ENCODE assay signal across 8 mouse cellular contexts in genomic region chr16:26106041-26106617, GRCm38 (mm10). TPM values are rescaled to one million over a fixed set of nuclear protein-coding genes. Genes with fewer than 3 reads are reported as not detected.
DNase-seq lines count a peak whose midpoint lies in the region; ATAC-seq and TF ChIP-seq lines count a peak whose summit lies in the region.

No protein-coding gene starts in this region.

- ATAC-seq in hindbrain, embryonic 15.5 days (ENCODE audit: low FRiP score, low read depth) = peak; percentile 31; the same call in 1 of the 2 replicates
- ATAC-seq in liver, embryonic 15.5 days (ENCODE audit: insufficient read depth) = no peak
- no peak for ATAC-seq in inflammation-experienced regulatory T-cells, adult 6 months

- no peaks in the 10 kb centered on the region for H3K27me3 ChIP-seq in hindbrain, embryonic 15.5 days
- peaks cover 41% of the 10 kb centered on the region for H3K27me3 ChIP-seq in liver, embryonic 15.5 days

- H3K36me3 ChIP-seq in hindbrain, embryonic 15.5 days = no peaks in the 10 kb centered on the region
- H3K36me3 ChIP-seq in liver, embryonic 15.5 days (replicated peaks) = no peaks in the 10 kb centered on the region

- H3K9ac ChIP-seq in hindbrain, embryonic 15.5 days = peak overlapping the region; percentile 82
- H3K9ac ChIP-seq in liver, embryonic 15.5 days = no peak overlapping the region

- peak overlapping the region; percentile 77 for H3K4me3 ChIP-seq in layer of hippocampus, adult 2 months
- peak overlapping the region; percentile 45 for H3K4me3 ChIP-seq in embryonic fibroblast, embryonic 13.5 days (ENCODE audit: insufficient read depth, low read length)
- H3K4me3 ChIP-seq in hindbrain, embryonic 15.5 days = peak overlapping the region; percentile 71
- peak overlapping the region; percentile 50 for H3K4me3 ChIP-seq in liver, embryonic 15.5 days (replicated peaks)

- DNase-seq in layer of hippocampus, adult 2 months (ENCODE audit: low spot score in 2 of 2) = no peak
- DNase-seq in layer of hippocampus, postnatal 10 days (ENCODE audit: low spot score in 2 of 2) = no peak
- DNase-seq in urinary bladder, postnatal 10 days (ENCODE audit: low spot score) = no peak
- no peak for DNase-seq in urinary bladder, adult 18-20 months (ENCODE audit: low spot score in 2 of 2)

- peak overlapping the region; percentile 91 for H3K4me2 ChIP-seq in hindbrain, embryonic 15.5 days
- H3K4me2 ChIP-seq in liver, embryonic 15.5 days = peak overlapping the region; percentile 67

- H3K4me1 ChIP-seq in embryonic fibroblast, embryonic 13.5 days (ENCODE audit: control insufficient read depth, insufficient read depth, low read length) = peaks cover 6% of the 10 kb centered on the region
- peaks cover 21% of the 10 kb centered on the region for H3K4me1 ChIP-seq in hindbrain, embryonic 15.5 days (replicated peaks)
- H3K4me1 ChIP-seq in liver, embryonic 15.5 days (replicated peaks) = no peaks in the 10 kb centered on the region

- WGBS in hindbrain, embryonic 15.5 days = 11% methylated on average over 5 of the region's 5 CpGs
- 4% methylated on average over 5 of the region's 5 CpGs for WGBS in liver, embryonic 15.5 days (ENCODE audit: insufficient replicate concordance)

- no peak for TF ChIP-seq POLR2A in embryonic fibroblast, embryonic 13.5 days (IDR thresholded peaks at IDR 0.05; ENCODE audit: low read depth, low read length)

- peak overlapping the region; percentile 87 for H3K27ac ChIP-seq in layer of hippocampus, adult 2 months
- no peak overlapping the region for H3K27ac ChIP-seq in embryonic fibroblast, embryonic 13.5 days (ENCODE audit: insufficient read depth, low read length)
- H3K27ac ChIP-seq in hindbrain, embryonic 15.5 days (replicated peaks) = peak overlapping the region; percentile 73
- no peak overlapping the region for H3K27ac ChIP-seq in liver, embryonic 15.5 days (replicated peaks)

- H3K9me3 ChIP-seq in hindbrain, embryonic 15.5 days = no peaks in the 10 kb centered on the region
- H3K9me3 ChIP-seq in liver, embryonic 15.5 days (replicated peaks) = no peaks in the 10 kb centered on the region

- TF ChIP-seq CTCF in layer of hippocampus, adult 2 months (conservative IDR thresholded peaks at IDR 0.05) = no peak
- no peak for TF ChIP-seq CTCF in embryonic fibroblast, embryonic 13.5 days (IDR thresholded peaks at IDR 0.05; ENCODE audit: borderline replicate concordance, insufficient read depth, low read length)

RNA-seq across cellular contexts. Expression of gene P3h2, which starts 0.5 kb away (rescaled TPM):
- total RNA-seq in layer of hippocampus, adult 2 months (2021) = 1 to 10 TPM; 3.0 to 4.2 TPM
- total RNA-seq in layer of hippocampus, postnatal 10 days (2021) = 1 to 10 TPM; 4.5 to 5.1 TPM
- polyA plus RNA-seq in embryonic fibroblast, embryonic 13.5 days (2011; ENCODE audit: insufficient read length, low read depth, missing spikeins) = 4.1 and 4.8 TPM in 2 replicates
- 0.76 and 1.4 TPM in 2 replicates for polyA plus RNA-seq in hindbrain, embryonic 15.5 days (2015; fragmentation: Nextera tagmentation; extraction: Ambion mirVana)
- 0.76 and 0.77 TPM in 2 replicates for polyA plus RNA-seq in liver, embryonic 15.5 days (2015; fragmentation: Nextera tagmentation; extraction: Ambion mirVana)
- polyA plus RNA-seq in inflammation-experienced regulatory T-cells, adult 6 months (2017; shearing (Covaris generic)) = under 1 TPM in 1 of 3 experiments, not detected in 2; 0.29 TPM

Comparison
In these comparisons a context has a peak if more than half of its experiments do, and no peak if none do; other contexts are left out.
1. H3K27ac ChIP-seq: peak in layer of hippocampus, adult 2 months (single experiment) and hindbrain, embryonic 15.5 days (single experiment); none in embryonic fibroblast, embryonic 13.5 days (single experiment) and liver, embryonic 15.5 days (single experiment).
2. Peak in every context shown above with its lines, with median percentiles within 50 percentile points of each other: H3K4me3 ChIP-seq.